8 mouse cellular contexts compared by ENCODE assay signal in genomic region chr6:40393213-40393612, GRCm38 (mm10). TPM values are rescaled to one million over a fixed set of nuclear protein-coding genes. Genes with fewer than 3 reads are reported as not detected.
DNase-seq lines count a peak whose midpoint lies in the region; ATAC-seq lines count a peak whose summit lies in the region.

No protein-coding gene starts in this region.

- peak; percentile 94 for DNase-seq in NIH3T3 (ENCODE audit: low read depth)
- DNase-seq in cerebellum, adult 11-12 months: peak; percentile 78
- DNase-seq in layer of hippocampus, postnatal 14 days (ENCODE audit: low spot score in 2 of 2): peak; percentile 83 to 92
- DNase-seq in lung, postnatal 25 days (ENCODE audit: low spot score): peak; percentile 76
- peak; percentile 93 to 96 for DNase-seq in right cerebral cortex, postnatal 10 days (ENCODE audit: low spot score in 2 of 2)

- peaks cover 7% of the 10 kb centered on the region for H3K4me1 ChIP-seq in forebrain, embryonic 16.5 days (replicated peaks; ENCODE audit: control insufficient read depth, insufficient read depth, low read length)
- H3K4me1 ChIP-seq in hindbrain, embryonic 13.5 days (replicated peaks): no peaks in the 10 kb centered on the region

- H3K9ac ChIP-seq in forebrain, embryonic 16.5 days (replicated peaks; ENCODE audit: low read depth, low read length): no peak overlapping the region
- H3K9ac ChIP-seq in hindbrain, embryonic 13.5 days: no peak overlapping the region

- H3K4me2 ChIP-seq in forebrain, embryonic 16.5 days (ENCODE audit: low read length): no peak overlapping the region; the same call in 1 of the 2 replicates
- H3K4me2 ChIP-seq in hindbrain, embryonic 13.5 days: no peak overlapping the region; the same call in 1 of the 2 replicates

- ATAC-seq in forebrain, embryonic 16.5 days: peak; percentile 97
- ATAC-seq in hindbrain, embryonic 13.5 days (ENCODE audit: low FRiP score): peak; percentile 95
- ATAC-seq in activated CD4-positive, CD25-positive, alpha-beta regulatory T cell, adult 4 months: no peak

- H3K27ac ChIP-seq in forebrain, embryonic 16.5 days (ENCODE audit: low read length): no peak overlapping the region
- H3K27ac ChIP-seq in hindbrain, embryonic 13.5 days: 0 out of 2 replicates have a peak overlapping the region, but pooled peaks have one; percentile 40

- H3K36me3 ChIP-seq in forebrain, embryonic 16.5 days (ENCODE audit: control insufficient read depth, insufficient read depth): peaks cover 3% of the 10 kb centered on the region; the same call in 1 of the 2 replicates
- peaks cover 15% of the 10 kb centered on the region for H3K36me3 ChIP-seq in hindbrain, embryonic 13.5 days

- no peaks in the 10 kb centered on the region for H3K9me3 ChIP-seq in forebrain, embryonic 16.5 days (ENCODE audit: control insufficient read depth, low read length)
- no peaks in the 10 kb centered on the region for H3K9me3 ChIP-seq in hindbrain, embryonic 13.5 days

- H3K27me3 ChIP-seq in forebrain, embryonic 16.5 days (replicated peaks; ENCODE audit: control insufficient read depth, insufficient read depth, low read length): no peaks in the 10 kb centered on the region
- no peaks in the 10 kb centered on the region for H3K27me3 ChIP-seq in hindbrain, embryonic 13.5 days

- H3K4me3 ChIP-seq in forebrain, embryonic 16.5 days (replicated peaks; ENCODE audit: low read length): no peak overlapping the region
- H3K4me3 ChIP-seq in hindbrain, embryonic 13.5 days: no peak overlapping the region

- 2% methylated on average over 3 of the region's 3 CpGs for WGBS in forebrain, embryonic 16.5 days
- WGBS in hindbrain, embryonic 13.5 days: 8% methylated on average over 3 of the region's 3 CpGs

RNA-seq across cellular contexts. Expression of gene E330009J07Rik, which starts 42.7 kb away (rescaled TPM):
- polyA plus RNA-seq in forebrain, embryonic 16.5 days (2015; fragmentation: Nextera tagmentation; extraction: Ambion mirVana): 43.2 and 50.4 TPM in 2 replicates
- polyA plus RNA-seq in hindbrain, embryonic 13.5 days (2015; fragmentation: Nextera tagmentation; extraction: Ambion mirVana): 14.4 and 19.1 TPM in 2 replicates
- total RNA-seq in layer of hippocampus, postnatal 14 days (2021): 10 to 100 TPM; 40.8 to 44.6 TPM
- polyA plus RNA-seq in activated CD4-positive, CD25-positive, alpha-beta regulatory T cell, adult 4 months (2017; shearing (Covaris generic)): 1 to 10 TPM; 4.9 to 6.1 TPM

RNA-seq across cellular contexts. Expression of gene Wee2, which starts 45.7 kb away (rescaled TPM):
- polyA plus RNA-seq in forebrain, embryonic 16.5 days (2015; fragmentation: Nextera tagmentation; extraction: Ambion mirVana): 0.10 and 0.55 TPM in 2 replicates
- polyA plus RNA-seq in hindbrain, embryonic 13.5 days (2015; fragmentation: Nextera tagmentation; extraction: Ambion mirVana): 0.18 and 0.25 TPM in 2 replicates
- total RNA-seq in layer of hippocampus, postnatal 14 days (2021): not detected
- under 1 TPM; 0.15 TPM for polyA plus RNA-seq in activated CD4-positive, CD25-positive, alpha-beta regulatory T cell, adult 4 months (2017; shearing (Covaris generic))
